Mouse (Mus musculus): ENCODE measurements around the gene Il24. TPM values are rescaled to one million over a fixed set of nuclear protein-coding genes. Genes with fewer than 3 reads are reported as not detected.

The Il24 gene
- not detected in 2 replicates for polyA plus RNA-seq (2015; fragmentation: Nextera tagmentation; extraction: Ambion mirVana)

DNA sequence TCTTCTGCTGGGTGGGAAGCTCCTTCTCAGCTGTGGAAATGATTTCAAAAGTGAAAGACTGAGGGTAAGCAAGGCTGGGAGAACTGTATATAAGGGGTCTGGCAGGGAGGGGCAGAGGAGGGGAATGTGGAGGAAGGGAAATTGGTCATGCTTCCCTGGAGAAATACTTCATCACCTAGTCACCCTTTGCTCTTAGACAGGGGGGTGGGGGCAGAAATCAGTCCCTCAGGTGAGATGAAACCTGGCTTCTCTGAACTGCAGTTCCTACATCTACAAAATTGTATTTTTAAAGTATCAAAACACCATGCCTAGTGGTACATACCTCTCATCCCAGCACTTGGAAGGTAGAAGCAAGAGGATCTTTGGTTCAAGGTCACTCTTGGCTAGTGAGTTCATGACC, at the start of gene Il24:
Gene Il24 (minus strand): TSS at position 101 of the 400 bp plus-strand sequence.

DNA sequence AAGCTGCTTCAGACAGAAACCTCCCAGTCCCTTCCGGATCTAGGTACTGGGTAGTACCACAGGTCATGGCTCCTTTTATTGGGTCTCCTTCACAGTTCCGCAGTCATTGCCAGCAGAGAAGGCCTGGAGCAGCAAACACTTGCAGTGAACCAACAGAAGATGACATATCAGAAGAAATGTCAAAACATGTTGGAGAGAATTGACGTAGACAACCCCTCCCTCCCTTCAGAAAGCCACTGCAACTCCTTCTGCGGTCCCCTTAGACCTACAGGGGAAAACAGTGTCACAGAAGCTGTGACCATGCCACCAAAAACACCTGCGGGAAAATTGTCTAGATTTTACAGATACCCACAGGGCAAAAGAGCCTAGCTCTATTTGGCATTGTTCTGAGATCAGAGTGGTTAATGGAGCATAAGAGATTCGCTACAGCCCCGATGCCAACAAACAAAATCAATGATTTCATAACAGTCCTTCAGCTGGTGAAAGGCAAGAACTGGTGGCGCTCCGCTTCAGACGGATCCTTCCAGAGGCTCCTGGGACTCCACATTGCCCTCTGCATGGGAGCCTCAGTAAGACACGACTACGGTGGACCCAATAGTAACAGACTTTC, 24.3 kb upstream of the Il24 start, which contains the start of gene Il20:
Gene Il20 (minus strand): TSS at position 51 of the 610 bp plus-strand sequence.

DNA sequence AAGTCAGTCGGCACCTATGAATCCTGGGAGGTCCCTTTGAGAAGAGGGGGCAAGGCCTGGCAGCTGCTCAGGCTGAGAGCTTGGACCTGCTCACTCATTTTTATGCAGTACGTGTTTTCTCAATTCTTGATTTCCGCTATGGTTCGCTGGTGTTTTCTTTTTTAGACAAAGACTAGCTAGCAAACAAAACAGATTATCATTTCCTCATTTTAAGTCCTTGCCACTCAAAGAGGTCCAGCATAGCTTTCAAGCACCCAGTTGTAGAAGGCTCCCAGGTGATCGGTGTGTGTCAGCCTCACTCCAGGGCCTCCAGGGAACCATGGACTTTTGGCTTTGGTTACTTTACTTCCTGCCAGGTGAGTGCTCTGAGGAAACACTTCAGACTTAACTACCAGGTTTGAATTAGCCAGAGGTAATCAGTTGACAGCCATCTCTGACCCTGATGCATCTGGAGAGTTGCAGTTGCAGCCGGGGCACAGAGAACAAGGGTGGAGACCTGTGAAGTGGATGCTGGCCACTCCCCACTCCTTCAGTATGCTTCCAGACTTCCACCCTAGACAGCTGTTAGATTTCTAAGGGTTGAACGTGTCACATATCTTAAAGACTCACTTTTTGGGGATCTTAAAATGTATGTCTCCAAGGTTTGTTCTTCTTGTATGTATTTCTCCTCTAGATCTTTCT, 21.6 kb downstream of the Il24 start, which contains the start of gene Fcmr:
Gene Fcmr (plus strand): TSS at position 129 of the 681 bp plus-strand sequence.

Other genes starting within 250 kb of the Il24 start
- not detected in 2 replicates for gene C4bp, start 225.8 kb downstream of the Il24 start, polyA plus RNA-seq (2015; fragmentation: Nextera tagmentation; extraction: Ambion mirVana)
- not detected in 2 replicates for gene Gm29427, start 171.7 kb downstream of the Il24 start, polyA plus RNA-seq (2015; fragmentation: Nextera tagmentation; extraction: Ambion mirVana)
- 14.0 and 15.9 TPM in 2 replicates for gene Yod1, start 170.1 kb downstream of the Il24 start, polyA plus RNA-seq (2015; fragmentation: Nextera tagmentation; extraction: Ambion mirVana)
- gene Pfkfb2, start 158.2 kb downstream of the Il24 start, polyA plus RNA-seq (2015; fragmentation: Nextera tagmentation; extraction: Ambion mirVana) = 12.1 and 15.5 TPM in 2 replicates
- gene AA986860, start 155.5 kb downstream of the Il24 start, polyA plus RNA-seq (2015; fragmentation: Nextera tagmentation; extraction: Ambion mirVana) = 0.66 and 0.84 TPM in 2 replicates
- not detected in 2 replicates for gene Fcamr, start 86.6 kb downstream of the Il24 start, polyA plus RNA-seq (2015; fragmentation: Nextera tagmentation; extraction: Ambion mirVana)
- not detected in 2 replicates for gene Pigr, start 60.8 kb downstream of the Il24 start, polyA plus RNA-seq (2015; fragmentation: Nextera tagmentation; extraction: Ambion mirVana)
- gene Fcmr, start 21.8 kb downstream of the Il24 start, polyA plus RNA-seq (2015; fragmentation: Nextera tagmentation; extraction: Ambion mirVana) = 3.0 and 3.3 TPM in 2 replicates
- not detected in 2 replicates for gene Il20, start 24.0 kb upstream of the Il24 start, polyA plus RNA-seq (2015; fragmentation: Nextera tagmentation; extraction: Ambion mirVana)
- gene Il19, start 52.7 kb upstream of the Il24 start, polyA plus RNA-seq (2015; fragmentation: Nextera tagmentation; extraction: Ambion mirVana) = not detected in 2 replicates
- gene Il10, start 132.4 kb upstream of the Il24 start, polyA plus RNA-seq (2015; fragmentation: Nextera tagmentation; extraction: Ambion mirVana) = not detected in 2 replicates
- 15.0 and 17.1 TPM in 2 replicates for gene Mapkapk2, start 210.4 kb upstream of the Il24 start, polyA plus RNA-seq (2015; fragmentation: Nextera tagmentation; extraction: Ambion mirVana)

All from neural tube, postnatal 0 days (tissue).